Mouse (Mus musculus): Measurements from ENCODE around the gene Cpxm1. TPM values are rescaled to one million over a fixed set of nuclear protein-coding genes. Genes with fewer than 3 reads are reported as not detected.

The Cpxm1 gene
- total RNA-seq, 4 experiments from 2014 or later = 2.6 to 5.2 (median 3.8) TPM

Other genes with a start within 250 kb of the Cpxm1 start
- gene Snrpb, start 218.2 kb downstream of the Cpxm1 start, total RNA-seq (2022) = 100 to 1,000 TPM; 111 to 128 (median 122) TPM
- gene Tmc2, start 202.4 kb downstream of the Cpxm1 start, total RNA-seq (2022) = not detected
- gene Nop56, start 123.1 kb downstream of the Cpxm1 start, total RNA-seq (2022) = 10 to 100 TPM; 25.5 to 44.1 (median 28.0) TPM
- 100 to 1,000 TPM; 719 to 848 (median 777) TPM for gene Idh3b, start 113.0 kb downstream of the Cpxm1 start, total RNA-seq (2022)
- under 1 TPM; 0.20 to 0.78 (median 0.58) TPM for gene Ebf4, start 102.4 kb downstream of the Cpxm1 start, total RNA-seq (2022)
- gene Gm28372, start 7.7 kb upstream of the Cpxm1 start, total RNA-seq (2022) = not detected
- not detected for gene 1700020A23Rik, start 7.7 kb upstream of the Cpxm1 start, total RNA-seq (2022)
- gene Tmem239, start 8.9 kb upstream of the Cpxm1 start, total RNA-seq (2022) = not detected
- 10 to 100 TPM; 21.6 to 28.9 (median 24.7) TPM for gene Vps16, start 26.8 kb upstream of the Cpxm1 start, total RNA-seq (2022)
- 1 to 10 TPM; 6.1 to 7.2 (median 6.5) TPM for gene Pced1a, start 27.1 kb upstream of the Cpxm1 start, total RNA-seq (2022)
- gene Ptpra, start 52.7 kb upstream of the Cpxm1 start, total RNA-seq (2022) = 10 to 100 TPM; 44.2 to 48.0 (median 46.4) TPM
- gene Mrps26, start 166.2 kb upstream of the Cpxm1 start, total RNA-seq (2022) = 10 to 100 TPM; 67.0 to 84.9 (median 72.2) TPM
- not detected for gene Oxt, start 178.6 kb upstream of the Cpxm1 start, total RNA-seq (2022)
- gene Avp, start 185.0 kb upstream of the Cpxm1 start, total RNA-seq (2022) = 10 to 100 TPM in 3 of 4 experiments, 1 to 10 TPM in 1; 9.3 to 20.9 (median 16.9) TPM
- 1 to 10 TPM; 6.0 to 8.6 (median 8.1) TPM for gene Fastkd5, start 232.5 kb upstream of the Cpxm1 start, total RNA-seq (2022)
- gene Ubox5, start 232.5 kb upstream of the Cpxm1 start, total RNA-seq (2022) = 1 to 10 TPM; 5.0 to 5.7 (median 5.2) TPM
- 1 to 10 TPM; 5.0 to 7.0 (median 5.4) TPM for gene Lzts3, start 245.2 kb upstream of the Cpxm1 start, total RNA-seq (2022)

Measured in heart, adult 8-10 months (tissue).